Mouse (Mus musculus) c-Kit-positive CD71-positive TER-119-positive erythroid progenitor cells, embryonic 14.5 days (primary cell): ENCODE results near the gene Clybl.

ENCODE experiments used
- DNase-seq: peaks from one replicate; pipeline ENCODE4 v3.0.0-alpha.2; 2013; ENCODE audit warnings: low spot score

Gene Clybl

DNA sequence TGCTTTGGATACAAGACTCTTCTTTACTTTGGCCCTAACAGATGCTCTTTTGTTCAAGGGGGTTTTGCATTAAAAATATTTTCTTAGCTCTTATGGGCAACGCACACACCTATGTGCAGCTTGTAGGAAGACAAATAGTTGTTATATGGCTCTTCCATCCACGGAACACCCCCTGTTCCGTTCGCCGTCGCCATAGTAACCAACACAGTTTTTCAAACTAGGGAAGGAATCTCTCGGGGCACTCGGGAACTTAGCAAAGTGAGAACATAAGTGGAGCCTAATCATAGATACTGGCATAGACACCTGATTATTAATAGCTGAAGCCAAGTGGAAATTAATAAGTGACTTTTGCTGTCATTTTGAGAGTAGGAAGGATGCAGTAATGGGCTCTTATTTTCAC lies 123.6 kb downstream of the Clybl start:
- no peak for DNase-seq

DNA sequence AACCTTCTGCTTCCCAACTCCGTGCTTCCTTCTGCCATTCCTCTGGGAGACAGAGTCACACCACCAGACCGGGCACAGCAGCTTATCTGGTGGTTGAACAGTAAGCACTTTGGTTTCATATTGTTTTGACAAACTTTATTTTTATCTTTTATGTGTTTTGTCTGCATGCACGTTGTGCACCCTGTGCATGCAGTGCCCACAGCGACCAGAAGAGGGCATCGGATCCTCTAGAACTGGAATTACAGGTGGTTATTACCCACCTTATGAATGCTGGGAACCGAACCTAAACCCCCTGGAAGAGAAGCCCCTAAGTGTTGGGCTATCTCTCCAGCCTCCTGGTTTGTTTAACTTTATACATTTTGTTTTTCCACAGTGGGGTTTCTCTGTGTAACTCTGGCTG lies 130.9 kb downstream of the Clybl start:
- no peak for DNase-seq

DNA sequence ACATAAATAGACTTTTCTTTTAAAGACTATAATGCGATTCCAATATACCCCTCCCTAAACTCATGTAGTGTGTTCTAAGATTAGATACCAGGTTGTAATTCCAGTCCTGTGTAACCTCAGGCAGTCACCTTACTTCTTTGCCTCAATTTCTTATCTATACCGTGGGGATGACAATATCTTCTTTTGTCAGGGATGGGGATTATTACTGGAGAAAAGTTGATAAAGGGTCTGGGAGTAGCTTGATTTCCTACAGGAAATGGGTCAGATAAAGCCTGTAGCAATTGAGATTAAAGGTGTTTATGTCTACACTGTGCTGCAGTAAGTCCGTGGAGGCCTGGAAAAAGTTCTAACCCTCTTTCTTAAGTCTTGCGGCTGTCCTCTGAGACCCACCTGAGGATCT lies 131.8 kb downstream of the Clybl start:
- DNase-seq, result no peak

DNA sequence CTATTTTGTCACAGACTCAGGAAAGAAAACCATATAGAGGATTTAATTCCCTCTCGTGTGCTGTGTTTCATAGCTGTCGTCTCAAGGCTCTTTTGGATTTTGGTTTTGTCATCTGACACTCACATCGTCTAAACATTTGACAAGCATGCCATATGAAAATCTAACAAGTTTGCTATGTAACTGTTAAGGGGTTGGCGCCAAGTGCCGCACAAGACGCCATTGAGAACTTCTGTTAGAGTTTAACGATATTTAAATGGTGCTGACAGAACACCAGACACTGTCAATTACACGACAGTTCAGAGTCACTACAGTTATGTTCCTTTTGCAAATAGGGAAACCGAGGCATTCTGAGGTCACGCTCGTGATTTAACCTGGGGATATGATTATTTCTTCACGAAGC lies 134.2 kb downstream of the Clybl start:
- no peak for DNase-seq

DNA sequence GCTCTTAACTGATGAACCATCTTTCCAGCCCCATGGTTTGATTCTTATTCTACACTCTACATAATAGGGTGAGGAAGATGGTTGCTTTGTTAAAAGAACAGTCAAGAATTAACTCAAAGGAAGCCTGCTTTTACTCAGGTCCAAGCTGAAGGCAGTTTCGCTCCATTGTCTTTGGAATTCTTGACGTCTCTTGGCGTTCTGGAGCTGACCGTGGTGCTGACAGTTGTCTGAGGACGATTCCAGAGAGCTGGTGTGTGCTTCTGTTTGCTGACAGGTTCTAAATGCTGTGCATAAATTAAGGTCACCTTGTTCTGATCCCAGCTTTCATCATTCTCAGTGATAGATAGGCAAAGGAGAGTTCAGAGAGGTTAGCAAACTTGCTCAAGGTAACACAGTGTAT lies 140.6 kb downstream of the Clybl start:
- DNase-seq, result no peak

DNA sequence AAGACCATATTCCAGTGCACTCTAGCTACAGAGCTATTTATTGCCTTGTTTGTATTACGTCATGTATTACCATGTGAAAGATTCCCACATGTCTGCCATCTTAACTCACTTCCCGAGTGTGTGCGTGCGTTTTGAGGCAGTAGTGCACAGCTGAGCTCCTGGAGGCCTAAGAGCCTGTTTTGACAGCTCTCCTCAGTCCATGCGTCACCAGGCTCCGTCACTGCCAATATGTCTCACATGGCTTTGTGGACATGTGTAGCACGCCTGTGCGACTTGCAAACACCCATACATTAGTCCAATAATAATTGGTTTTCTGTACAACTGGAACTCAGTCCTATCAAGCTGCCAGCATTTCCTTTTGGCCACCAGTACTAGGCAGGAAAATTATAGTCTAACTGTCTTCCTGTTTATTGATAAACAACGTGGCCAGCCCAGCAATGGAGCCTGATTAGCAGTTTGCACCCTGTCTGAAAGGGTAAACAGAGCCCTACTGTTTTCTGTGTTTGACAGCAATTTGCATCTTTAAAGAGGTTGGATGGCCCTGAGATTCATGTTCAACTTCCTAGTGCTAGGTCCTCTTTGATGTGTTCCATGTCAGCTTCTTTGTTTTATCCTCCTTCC lies 142.4 kb downstream of the Clybl start:
- no peak for DNase-seq

DNA sequence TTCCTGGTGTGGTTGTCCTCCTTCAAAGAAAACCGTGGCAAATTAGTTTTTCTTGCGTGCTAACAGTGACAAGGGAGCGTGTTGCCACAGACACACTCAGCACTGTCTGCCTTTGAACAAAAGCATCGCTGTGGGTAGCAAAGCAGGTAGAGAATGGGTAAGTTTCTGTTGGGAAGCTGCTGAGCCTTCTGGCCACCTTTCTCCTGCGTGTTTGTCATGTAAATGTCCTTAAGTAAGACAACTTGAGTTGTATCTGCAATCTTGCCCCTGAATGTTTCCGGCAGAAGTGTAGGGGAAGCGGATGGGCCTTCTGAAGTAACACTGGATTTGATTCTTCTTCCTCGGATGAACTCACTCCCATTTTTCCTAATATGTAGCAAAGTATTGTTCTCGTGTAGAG lies 148.6 kb downstream of the Clybl start:
- no peak for DNase-seq

DNA sequence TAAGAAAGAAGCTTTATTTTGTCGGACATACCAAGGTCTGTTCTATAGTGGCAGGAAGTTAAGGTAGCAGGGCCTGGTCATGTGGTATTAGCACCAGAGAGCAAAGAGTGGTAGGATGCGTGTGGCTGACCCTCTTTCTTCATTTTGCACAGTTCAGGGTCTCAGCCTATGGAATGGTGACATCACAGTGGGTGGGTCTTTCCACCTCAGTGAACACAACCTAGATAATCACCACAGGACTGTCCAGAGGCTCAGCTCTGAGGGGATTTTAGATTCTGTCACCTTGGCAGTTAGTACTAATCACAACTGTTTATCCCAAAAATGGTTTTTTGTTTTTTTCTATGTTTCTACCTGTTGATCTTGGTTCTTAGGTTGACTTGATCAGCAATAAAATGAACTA lies 149.2 kb downstream of the Clybl start:
- no peak for DNase-seq

DNA sequence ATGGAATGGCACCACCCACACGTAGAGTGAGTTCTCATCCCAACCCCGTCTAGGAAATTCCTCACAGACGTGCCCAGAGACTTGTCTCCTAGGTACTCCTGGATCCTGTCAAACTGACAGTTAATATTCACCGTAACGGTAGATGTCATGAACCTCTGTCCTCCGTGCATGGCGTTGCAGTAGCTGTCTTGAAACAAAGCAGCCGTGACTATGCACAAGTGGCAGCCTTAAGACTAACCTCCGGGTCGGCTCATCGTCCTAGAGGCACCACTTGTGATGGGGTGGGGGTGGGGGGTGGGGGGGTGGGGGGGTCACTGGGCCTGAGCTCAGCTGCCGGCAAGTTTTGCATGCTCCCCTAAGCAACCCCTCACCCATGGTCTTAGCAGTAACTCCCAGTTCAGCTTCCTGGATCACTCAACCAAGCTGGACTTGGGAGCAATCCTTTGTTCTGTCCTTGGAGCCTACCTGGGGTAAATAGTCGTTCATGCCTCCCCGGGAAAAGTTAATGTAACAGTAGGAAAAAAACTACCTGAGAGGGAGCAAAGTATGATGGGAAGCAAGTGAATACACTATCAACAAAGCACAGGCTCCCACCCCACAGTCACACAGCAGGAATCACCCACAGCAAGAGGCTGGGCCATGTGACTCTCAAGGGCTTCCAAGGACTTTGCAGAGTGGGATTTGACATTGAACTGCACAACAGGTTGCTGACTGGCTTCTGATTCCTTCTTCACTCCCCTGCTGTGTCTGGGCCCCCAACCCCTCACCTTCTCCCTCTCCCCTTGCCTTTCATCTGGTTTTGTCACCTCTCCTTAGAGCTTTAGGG lies 150.3 kb downstream of the Clybl start:
- DNase-seq, result no peak

DNA sequence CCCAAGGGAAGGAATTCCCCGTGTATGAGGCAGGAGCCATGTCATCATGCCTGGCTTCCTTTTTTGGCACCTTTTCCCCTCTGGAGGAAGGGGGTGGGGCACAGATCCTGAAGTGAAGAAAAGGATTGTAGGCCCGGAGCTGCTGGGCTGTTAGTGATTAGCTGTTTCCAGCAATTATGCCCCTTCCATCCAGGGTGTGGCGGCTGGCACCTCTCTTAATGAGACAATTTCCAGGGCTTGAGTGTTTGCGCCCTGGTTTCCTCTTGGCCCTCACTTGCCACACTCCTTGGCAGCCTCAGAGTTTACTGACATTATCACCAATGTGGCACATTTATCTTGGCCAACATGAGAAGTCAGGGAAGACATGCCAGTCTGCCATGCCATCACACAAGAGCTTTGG lies 155.5 kb downstream of the Clybl start:
- no peak for DNase-seq

DNA sequence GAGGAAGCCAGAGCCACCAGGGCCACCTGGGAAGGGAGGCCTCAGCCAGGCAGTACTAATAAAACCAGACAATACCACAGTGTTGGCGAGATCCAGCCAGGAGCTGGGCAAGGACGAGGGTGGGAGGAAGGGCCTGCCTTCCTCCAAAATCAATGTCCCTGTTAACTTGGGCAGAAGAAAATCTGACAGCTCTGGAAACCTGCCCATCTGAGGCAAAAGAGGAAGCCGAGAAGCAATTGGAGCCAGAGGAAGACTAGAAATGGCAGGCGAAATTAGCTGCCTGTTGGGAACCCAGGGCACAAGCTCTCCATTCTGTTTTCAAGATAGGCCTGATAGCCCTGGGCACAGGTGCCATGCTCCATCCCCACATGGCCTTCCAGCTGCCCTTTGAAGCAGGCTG lies 157.3 kb downstream of the Clybl start:
- no peak for DNase-seq

DNA sequence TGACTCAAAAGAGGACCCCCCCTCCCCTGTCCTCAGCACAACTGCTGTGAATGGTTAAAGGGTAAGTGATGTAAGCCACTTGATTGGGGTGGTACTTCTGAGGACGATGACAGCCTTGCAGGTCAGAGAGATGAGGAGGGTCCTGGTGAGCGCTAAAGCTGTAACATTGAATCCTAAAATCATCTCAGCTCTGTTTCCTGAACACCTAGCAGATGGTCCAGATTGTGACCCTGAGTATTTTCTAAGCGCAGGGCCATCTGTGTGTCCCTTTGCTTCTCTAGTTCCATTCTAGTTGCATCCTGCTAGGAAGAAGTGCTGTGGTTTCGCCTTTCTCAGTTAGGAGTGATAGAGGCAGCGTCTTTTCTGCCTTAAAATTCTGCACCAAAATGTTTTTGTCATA lies 158.6 kb downstream of the Clybl start:
- DNase-seq, result no peak

DNA sequence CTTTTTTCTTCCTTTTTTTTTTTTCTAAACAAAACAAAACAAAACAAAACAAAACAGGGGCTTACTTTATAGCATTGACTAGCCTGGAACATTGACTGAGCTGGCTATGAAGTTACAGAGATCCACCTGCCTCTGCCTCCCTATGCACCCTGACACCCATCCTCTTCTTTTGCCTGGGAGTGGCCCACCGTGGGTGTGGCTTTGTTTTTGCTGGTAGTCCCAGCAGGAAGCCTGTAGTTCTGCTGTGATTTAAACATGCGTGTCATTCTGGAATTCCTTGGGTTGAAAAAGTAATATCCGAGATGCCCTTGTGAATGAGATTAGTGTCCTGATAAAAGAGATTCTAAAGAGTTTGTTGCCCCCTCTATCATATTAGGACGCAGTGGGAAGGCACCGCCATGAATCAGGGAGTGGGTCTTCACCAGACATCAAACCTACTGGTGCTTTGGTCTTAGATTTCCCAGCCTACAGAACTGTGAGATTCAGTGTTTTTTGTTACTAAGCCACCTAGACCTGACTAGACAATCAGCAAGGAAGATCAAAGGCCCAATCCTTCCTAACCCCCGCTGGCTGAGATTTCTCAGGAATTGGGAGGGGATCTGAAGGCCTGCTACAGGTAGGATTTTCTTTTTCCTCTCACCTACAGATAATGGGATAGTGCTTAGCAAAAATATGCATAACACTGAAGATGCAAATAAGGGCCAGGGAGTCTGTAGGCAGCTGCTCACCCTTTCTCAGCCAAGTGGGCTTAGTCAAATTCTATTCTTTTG lies 160.3 kb downstream of the Clybl start:
- no peak for DNase-seq

DNA sequence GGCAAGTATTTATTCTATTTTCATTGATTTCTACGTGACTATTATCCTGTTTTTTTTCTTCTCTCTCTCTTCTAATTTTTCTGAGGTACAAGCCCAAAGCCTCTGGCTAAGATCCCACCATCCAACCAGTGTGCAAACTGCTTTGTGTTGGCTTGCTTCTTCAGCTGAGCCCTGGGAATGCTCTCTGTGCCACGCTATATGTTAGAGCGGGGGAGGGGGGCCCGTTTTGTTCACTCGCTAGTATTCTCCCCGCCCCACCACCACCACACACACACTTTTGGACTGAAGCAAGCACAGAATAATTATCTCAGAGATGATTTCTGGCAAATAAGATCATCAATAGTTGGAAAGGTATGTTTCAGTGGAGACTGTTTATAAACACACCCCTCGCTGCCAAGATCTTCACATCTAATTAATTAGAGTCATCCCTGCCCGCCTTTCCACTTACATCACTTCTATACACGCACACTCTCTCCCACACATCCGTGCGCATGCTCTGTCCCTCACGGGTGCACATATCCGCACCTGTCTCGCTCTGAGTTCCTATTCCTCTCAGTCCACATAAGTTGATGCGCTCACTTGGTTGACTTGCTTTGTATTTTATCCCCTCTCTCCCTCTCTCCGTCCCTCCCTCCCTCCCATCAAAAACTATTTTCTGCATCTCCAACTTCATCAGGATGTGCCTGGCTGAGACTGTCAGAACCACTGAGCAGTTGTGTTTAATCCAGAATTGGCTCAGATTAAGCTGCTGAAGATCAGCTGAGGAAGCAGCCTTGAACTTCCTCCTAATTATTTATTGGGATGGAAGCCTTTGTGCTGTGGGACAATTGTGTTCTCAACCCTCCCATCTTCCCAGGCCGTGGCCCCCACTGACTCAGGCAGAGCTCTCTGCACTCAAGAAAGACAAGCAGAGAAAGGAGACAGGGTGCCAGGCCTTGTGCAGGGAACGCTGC lies 163.0 kb downstream of the Clybl start:
- DNase-seq, result no peak

DNA sequence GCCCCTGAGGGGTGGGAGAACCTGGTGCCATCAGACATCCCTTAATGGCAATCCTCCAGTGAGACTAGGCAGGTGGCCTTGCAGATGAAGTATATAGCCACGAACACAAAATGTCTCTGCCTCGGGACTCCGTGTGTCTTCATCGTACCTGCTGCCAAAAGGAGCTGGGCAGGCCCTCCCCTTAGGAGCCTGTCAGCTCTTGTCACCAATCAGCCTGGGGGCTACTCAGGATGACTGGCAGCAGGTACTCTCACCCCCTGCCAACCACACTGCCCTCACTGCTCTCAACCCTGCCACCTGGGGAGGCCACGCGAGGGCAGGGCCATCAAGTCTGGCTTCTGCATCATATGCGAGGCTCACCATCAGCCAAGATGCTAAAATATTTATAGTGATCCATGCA lies 166.6 kb downstream of the Clybl start:
- DNase-seq, result no peak

DNA sequence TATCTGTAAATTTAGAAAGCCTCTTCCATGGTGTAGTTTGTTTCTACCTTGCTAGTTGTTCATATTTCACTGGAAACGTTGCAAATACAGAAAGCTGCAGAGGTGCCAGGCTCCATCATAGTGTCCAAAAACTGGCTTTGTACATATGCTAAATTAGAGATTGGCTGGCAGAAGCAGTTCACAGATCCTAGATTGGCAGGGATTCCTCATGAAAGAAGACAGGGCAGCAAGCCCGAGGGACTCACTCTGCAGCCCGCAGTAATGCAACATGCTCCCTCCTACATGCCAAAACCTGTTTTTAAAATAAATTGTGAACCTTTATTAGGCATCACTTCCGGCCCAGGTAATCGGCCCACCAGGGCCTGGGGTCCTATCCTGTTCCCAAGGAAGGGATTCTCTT lies 167.8 kb downstream of the Clybl start:
- DNase-seq, result no peak

DNA sequence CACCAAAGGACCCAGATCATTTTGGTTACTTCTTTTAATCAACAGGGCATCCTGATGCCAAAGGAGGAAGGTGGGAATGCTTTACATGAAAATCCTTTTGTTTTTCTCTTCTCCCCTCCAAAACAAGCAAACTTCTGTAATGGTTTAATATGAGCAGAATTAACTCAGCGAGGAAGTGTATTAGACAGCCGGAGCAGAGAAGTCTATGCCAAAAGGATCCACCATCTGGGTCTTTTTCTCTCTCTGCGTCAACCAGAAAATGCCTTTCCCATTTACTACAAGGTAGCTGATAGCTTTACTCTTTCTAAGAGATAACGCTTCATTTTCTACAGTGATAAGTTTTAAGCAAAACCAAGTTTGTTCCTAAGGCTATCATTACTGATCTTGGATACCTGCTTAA lies 168.3 kb downstream of the Clybl start:
- DNase-seq, result no peak

DNA sequence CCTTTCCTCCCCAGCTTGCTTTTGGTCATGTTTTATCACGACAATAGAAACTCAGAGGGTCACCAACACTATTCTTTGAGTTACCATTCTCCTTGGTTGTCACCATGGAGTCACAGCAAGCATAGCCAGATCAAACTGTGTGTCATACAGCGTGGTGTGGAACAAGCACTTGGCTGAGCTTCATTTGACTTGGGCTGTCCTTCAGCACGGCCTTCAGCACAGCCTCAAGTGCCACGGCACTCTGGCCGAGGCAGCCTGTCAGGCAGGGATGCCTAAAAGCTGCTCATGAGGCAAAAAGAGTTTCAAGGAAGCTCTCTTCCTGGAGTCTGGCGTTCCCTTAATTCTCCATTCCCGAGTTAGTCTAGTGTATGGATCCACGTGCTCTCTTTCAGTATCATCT lies 169.3 kb downstream of the Clybl start:
- no peak for DNase-seq

DNA sequence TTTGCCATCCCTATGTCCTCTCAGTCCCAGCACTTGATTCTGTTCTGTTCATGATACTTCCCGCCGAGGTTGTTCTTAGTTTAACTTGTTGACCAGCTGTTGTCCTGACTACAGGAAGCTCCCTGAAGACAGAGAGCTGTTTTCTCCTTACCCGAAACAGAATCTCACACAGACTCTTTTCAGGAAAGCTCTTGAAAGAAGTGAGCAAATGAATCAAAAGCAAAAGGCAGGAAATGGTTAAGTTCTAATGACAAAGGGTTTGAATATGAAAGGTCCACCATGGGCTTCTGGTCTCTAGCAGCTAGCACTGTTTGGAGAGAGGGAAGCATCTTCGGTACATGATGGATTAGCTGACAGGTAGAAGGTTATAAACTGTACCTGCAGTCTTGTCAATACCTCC lies 175.8 kb downstream of the Clybl start:
- no peak for DNase-seq

DNA sequence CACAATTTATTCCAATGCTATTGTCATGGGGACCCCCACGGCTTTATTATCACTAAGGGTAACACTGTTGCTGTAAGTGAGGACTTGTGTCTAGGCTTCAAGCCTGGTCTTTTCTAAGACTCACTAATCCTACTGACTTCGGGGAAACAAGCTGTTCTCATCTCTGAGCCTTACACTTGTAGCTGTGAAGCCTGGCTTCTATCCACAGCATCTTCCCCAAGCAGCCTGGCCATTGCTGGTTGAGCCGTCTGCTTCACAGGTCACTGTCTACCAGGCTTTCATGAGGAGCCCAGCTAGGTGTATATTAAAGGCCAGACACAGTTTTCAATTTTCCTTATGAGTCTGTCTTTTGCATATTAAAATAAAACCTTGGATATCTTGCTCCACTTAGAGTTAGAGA lies 177.1 kb downstream of the Clybl start:
- no peak for DNase-seq

DNA sequence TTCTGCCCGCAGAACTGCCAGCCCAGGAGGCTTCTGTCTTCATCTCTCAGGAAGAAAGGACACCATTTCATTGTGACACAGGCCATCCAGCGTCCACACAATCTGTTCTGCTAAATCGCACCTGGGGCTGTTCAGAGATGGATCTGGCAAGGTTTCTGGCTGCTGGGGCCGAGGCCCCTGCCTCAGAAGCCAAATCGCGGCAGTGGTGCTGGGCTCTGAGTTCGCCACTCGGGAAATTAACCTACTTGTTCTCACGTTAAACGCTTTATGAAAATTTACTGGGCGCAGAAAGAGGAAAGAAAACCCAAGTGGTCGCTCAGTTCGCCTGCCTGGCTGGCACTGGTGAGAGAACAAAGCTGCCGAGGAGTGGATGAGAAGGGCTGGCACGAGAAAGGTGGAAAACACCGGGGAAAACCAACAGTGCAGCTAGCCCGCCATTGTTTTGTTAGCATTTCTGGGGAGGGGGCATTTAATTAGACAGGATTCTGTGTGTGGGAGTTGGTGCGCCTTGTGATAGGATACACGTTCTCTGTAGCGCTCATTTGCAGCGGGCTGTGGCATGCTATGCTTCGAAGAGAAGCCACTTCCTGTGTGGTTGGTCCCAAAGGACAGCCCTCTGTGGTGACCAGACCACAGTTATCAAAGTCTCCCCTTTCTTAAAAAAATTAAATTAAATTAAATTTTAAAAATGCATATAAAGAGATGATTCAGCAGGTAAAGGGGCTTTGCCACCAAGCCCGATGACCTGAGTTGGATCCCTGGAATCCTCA lies 177.8 kb downstream of the Clybl start:
- DNase-seq, result no peak
